Mouse (Mus musculus): ENCODE data around the gene Ankrd42. TPM values are rescaled to one million over a fixed set of nuclear protein-coding genes. Genes with fewer than 3 reads are reported as not detected.

Gene Ankrd42
- polyA plus RNA-seq, 1 experiment = not detected

- Histone ChIP-seq H3K9me3 (no peaks in the 10 kb centered on the region), H3K4me1 (no peaks in the 10 kb centered on the region), H3K27me3 (replicated peaks) (no peaks in the 10 kb centered on the region), H3K4me3 (replicated peaks) (no peak overlapping the region), H3K36me3 (replicated peaks; ENCODE audit: low read length) (no peaks in the 10 kb centered on the region)
- no peak for TF ChIP-seq GATA1 (IDR thresholded peaks at IDR 0.05; ENCODE audit: borderline replicate concordance, low read length)
- no peak for TF ChIP-seq FLI1 (IDR thresholded peaks at IDR 0.05; ENCODE audit: low read length)
Observed at GRCm38 (mm10) chr7:92583567-92583966, 53.4 kb downstream of the Ankrd42 start.

DNA sequence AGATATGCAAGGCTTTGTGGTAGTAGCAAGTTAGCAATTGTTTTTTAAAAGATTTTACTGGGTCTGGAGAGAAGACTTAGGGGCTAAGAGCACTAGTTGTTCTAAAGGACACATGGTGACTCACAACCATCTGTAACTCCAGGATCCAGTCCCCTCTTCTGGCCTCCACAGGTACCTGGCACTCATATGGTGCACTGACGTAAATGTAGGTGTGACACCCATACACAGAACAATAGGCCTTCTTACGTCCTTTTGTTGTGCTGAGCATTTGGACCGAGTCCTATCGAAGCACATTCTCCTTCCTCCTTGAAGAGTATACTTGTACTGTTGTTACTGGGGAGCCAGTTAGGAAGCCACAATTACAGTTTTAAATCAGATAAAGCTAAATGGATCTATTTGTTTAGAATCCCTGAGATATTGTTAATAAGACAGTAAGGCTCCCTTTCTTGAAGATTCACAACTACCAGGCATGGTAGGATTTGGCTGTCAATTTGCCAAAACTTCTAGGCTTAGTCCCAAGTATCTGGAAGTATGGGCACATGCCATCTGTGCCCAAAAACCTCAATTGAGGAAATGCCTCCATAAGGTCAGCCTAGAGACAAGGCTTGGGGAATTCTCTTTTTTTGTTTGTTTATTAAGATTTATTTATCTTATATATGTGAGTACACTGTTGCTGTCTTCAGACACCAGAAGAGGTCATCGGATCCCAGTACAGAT, 56.3 kb downstream of the Ankrd42 start:
- TF ChIP-seq FLI1 (IDR thresholded peaks at IDR 0.05; ENCODE audit: low read length) = no peak
- no peak for TF ChIP-seq GATA1 (IDR thresholded peaks at IDR 0.05; ENCODE audit: borderline replicate concordance, low read length)
- Histone ChIP-seq H3K4me3 (replicated peaks) (no peak overlapping the region), H3K9me3 (no peaks in the 10 kb centered on the region), H3K27me3 (replicated peaks) (no peaks in the 10 kb centered on the region), H3K36me3 (replicated peaks; ENCODE audit: low read length) (no peaks in the 10 kb centered on the region), H3K4me1 (no peaks in the 10 kb centered on the region)

DNA sequence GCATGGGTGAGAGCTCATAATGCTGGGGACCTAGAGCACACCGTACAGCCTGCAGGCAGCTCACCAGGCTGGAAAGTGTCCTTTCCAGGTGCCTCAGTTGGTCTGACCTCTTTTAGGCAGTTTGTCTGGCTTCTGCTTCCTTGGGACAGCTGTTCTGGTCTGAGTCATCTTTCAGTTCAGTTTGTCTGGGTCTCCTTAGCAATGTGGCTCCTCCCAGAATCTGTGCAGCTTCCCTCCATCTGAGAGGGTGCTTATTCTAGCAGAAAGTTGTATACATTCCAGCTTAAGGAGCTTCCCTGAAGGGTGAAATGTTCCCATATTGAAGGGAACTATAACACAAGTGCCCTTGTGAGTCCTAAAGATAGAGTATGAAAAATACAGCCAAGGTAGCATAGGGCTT, 70.2 kb downstream of the Ankrd42 start:
- Histone ChIP-seq H3K27me3 (replicated peaks) (no peaks in the 10 kb centered on the region), H3K4me1 (peaks cover 20% of the 10 kb centered on the region), H3K9me3 (no peaks in the 10 kb centered on the region), H3K36me3 (replicated peaks; ENCODE audit: low read length) (no peaks in the 10 kb centered on the region), H3K4me3 (replicated peaks) (no peak overlapping the region)
- TF ChIP-seq FLI1 (IDR thresholded peaks at IDR 0.05; ENCODE audit: low read length) = no peak
- no peak for TF ChIP-seq GATA1 (IDR thresholded peaks at IDR 0.05; ENCODE audit: borderline replicate concordance, low read length)

GRCm38 (mm10) chr7:92560986-92561876, 75.7 kb downstream of the Ankrd42 start, which contains the start of gene Ccdc90b:
Gene Ccdc90b (plus strand): TSS chr7:92561149.
- Histone ChIP-seq H3K36me3 (replicated peaks; ENCODE audit: low read length) (no peaks in the 10 kb centered on the region), H3K9me3 (peaks cover 2% of the 10 kb centered on the region; the same call in 1 of the 2 replicates), H3K27me3 (replicated peaks) (no peaks in the 10 kb centered on the region), H3K4me3 (replicated peaks) (peak within 1 kb of the TSS; percentile 93), H3K4me1 (peaks cover 46% of the 10 kb centered on the region)
- TF ChIP-seq FLI1 (IDR thresholded peaks at IDR 0.05; ENCODE audit: low read length) (no peak), GATA1 (IDR thresholded peaks at IDR 0.05; ENCODE audit: borderline replicate concordance, low read length) (no peak)

- H3K4me1 ChIP-seq = peaks cover 36% of the 10 kb centered on the region
- H3K36me3 ChIP-seq (replicated peaks; ENCODE audit: low read length) = no peaks in the 10 kb centered on the region
- H3K27me3 ChIP-seq (replicated peaks) = no peaks in the 10 kb centered on the region
- peaks cover 2% of the 10 kb centered on the region; the same call in 1 of the 2 replicates for H3K9me3 ChIP-seq
- H3K4me3 ChIP-seq (replicated peaks) = no peak overlapping the region
- TF ChIP-seq FLI1 (IDR thresholded peaks at IDR 0.05; ENCODE audit: low read length) (no peak), GATA1 (IDR thresholded peaks at IDR 0.05; ENCODE audit: borderline replicate concordance, low read length) (no peak)
Observed at GRCm38 (mm10) chr7:92558744-92559143, 78.2 kb downstream of the Ankrd42 start.

GRCm38 (mm10) chr7:92550990-92551392, 86.0 kb downstream of the Ankrd42 start:
- Histone ChIP-seq H3K9me3 (0 out of 2 replicates have a peak, but pooled peaks cover 3% of the 10 kb centered on the region), H3K4me3 (replicated peaks) (no peak overlapping the region), H3K36me3 (replicated peaks; ENCODE audit: low read length) (no peaks in the 10 kb centered on the region), H3K4me1 (0 out of 2 replicates have a peak, but pooled peaks cover 6% of the 10 kb centered on the region), H3K27me3 (replicated peaks) (no peaks in the 10 kb centered on the region)
- TF ChIP-seq FLI1 (IDR thresholded peaks at IDR 0.05; ENCODE audit: low read length) = no peak
- no peak for TF ChIP-seq GATA1 (IDR thresholded peaks at IDR 0.05; ENCODE audit: borderline replicate concordance, low read length)

DNA sequence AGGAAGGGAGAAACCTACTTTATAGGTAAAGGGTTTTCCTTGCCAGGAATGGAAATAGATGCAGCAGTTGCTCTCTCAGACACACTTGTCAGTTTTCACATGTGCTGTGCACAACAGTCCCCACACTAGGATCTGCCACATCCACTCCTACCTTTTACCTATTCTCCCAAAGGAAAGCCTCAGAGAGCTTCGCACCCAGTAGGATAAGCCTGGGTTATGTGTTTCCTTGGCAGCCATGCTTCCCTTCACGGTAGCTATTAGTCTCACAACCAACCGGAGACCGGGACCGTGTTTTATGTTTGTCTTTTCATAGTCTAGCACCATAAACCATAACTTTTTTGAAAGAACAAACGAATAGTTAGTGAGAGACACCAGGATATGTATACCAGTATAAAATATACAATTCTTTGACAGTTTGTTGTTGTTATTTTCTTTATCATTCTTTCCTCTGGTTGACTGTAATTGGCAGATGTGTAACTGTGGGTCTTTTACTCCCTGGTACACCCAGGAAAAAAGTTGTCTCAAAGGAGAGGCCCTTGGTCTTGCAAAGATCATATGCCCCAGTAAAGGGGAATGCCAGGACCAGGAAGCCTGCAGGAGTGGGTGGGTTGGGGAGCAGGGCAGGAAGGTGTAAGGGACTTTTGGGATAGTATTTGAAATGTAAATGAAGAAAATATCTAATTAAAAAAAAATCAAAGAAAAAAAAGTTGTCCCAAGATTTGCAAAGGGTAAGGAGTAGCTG, 86.5 kb downstream of the Ankrd42 start:
- no peaks in the 10 kb centered on the region for H3K36me3 ChIP-seq (replicated peaks; ENCODE audit: low read length)
- 0 out of 2 replicates have a peak, but pooled peaks cover 6% of the 10 kb centered on the region for H3K4me1 ChIP-seq
- no peaks in the 10 kb centered on the region for H3K27me3 ChIP-seq (replicated peaks)
- TF ChIP-seq FLI1 (IDR thresholded peaks at IDR 0.05; ENCODE audit: low read length) = no peak
- no peak for TF ChIP-seq GATA1 (IDR thresholded peaks at IDR 0.05; ENCODE audit: borderline replicate concordance, low read length)
- no peak overlapping the region for H3K4me3 ChIP-seq (replicated peaks)
- 0 out of 2 replicates have a peak, but pooled peaks cover 3% of the 10 kb centered on the region for H3K9me3 ChIP-seq

GRCm38 (mm10) chr7:92546763-92547162, 90.2 kb downstream of the Ankrd42 start:
- Histone ChIP-seq H3K9me3 (0 out of 2 replicates have a peak, but pooled peaks cover 3% of the 10 kb centered on the region), H3K27me3 (replicated peaks) (peaks cover 5% of the 10 kb centered on the region), H3K4me1 (peaks cover 13% of the 10 kb centered on the region; the same call in 1 of the 2 replicates), H3K4me3 (replicated peaks) (no peak overlapping the region), H3K36me3 (replicated peaks; ENCODE audit: low read length) (no peaks in the 10 kb centered on the region)
- TF ChIP-seq FLI1 (IDR thresholded peaks at IDR 0.05; ENCODE audit: low read length) (no peak), GATA1 (IDR thresholded peaks at IDR 0.05; ENCODE audit: borderline replicate concordance, low read length) (no peak)

DNA sequence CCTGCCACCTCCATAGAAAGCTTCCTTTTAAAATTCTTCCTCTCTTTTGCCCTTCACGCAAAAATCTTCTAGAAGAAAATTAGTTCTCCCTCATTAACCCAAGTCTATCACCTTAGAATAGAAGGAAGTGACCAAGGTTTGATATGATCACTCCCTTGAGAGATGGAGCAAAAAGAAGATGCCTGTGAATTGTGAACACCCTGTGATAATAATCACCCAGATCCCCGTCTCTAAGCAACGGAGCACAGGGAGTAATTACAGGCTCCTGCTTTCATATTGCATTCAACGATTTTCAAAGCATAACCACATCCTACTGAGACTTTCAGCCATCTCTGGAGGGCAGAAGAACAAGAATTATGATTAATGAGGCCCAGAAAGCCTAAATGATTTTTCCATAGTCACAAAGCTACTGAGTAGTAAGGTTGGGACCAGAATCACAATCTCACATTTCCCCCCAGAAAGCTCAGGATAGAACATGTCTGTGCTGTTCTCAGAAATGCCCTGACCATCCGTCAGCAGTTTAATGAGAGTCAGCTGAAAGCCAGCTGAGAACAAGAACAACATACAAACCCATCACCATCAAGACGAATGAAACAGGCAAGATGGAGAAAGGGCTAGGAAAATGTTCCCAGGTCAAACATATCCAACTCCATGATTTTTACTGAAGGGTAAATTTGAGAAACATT, 104.4 kb downstream of the Ankrd42 start:
- Histone ChIP-seq H3K27me3 (replicated peaks) (peaks cover 5% of the 10 kb centered on the region), H3K9me3 (no peaks in the 10 kb centered on the region), H3K4me1 (peaks cover 4% of the 10 kb centered on the region; the same call in 1 of the 2 replicates), H3K36me3 (replicated peaks; ENCODE audit: low read length) (no peaks in the 10 kb centered on the region), H3K4me3 (replicated peaks) (no peak overlapping the region)
- TF ChIP-seq FLI1 (IDR thresholded peaks at IDR 0.05; ENCODE audit: low read length) (no peak), GATA1 (IDR thresholded peaks at IDR 0.05; ENCODE audit: borderline replicate concordance, low read length) (no peak)

Other genes starting within 250 kb of the Ankrd42 start
- 5.4 TPM in 1 of 2 replicates, not detected in the other for gene Ccdc90b, start 76.0 kb downstream of the Ankrd42 start, polyA plus RNA-seq (2012; ENCODE audit: insufficient read depth, low replicate concordance)
- 25.7 and 33.1 TPM in 2 replicates for gene Pcf11, start 32.8 kb upstream of the Ankrd42 start, polyA plus RNA-seq (2012; ENCODE audit: insufficient read depth, low replicate concordance)
- not detected in 2 replicates for gene Rab30, start 104.5 kb upstream of the Ankrd42 start, polyA plus RNA-seq (2012; ENCODE audit: insufficient read depth, low replicate concordance)
- gene Ddias, start 237.1 kb upstream of the Ankrd42 start, polyA plus RNA-seq (2012; ENCODE audit: insufficient read depth, low replicate concordance) = 0.22 TPM in 1 of 2 replicates, not detected in the other
- 16.8 and 36.1 TPM in 2 replicates for gene Prcp, start 237.3 kb upstream of the Ankrd42 start, polyA plus RNA-seq (2012; ENCODE audit: insufficient read depth, low replicate concordance)

All from megakaryocyte, embryonic 14.5 days (primary cell).